Mouse (Mus musculus): ENCODE results near the gene Ube2j2. TPM values are rescaled to one million over a fixed set of nuclear protein-coding genes. Genes with fewer than 3 reads are reported as not detected.

Ube2j2 gene
- polyA plus RNA-seq, 1 experiment from 2014 or later, result 101 TPM

GRCm38 (mm10) chr4:155991908-155992230 is 48.2 kb downstream of the Ube2j2 start:
- TF ChIP-seq CTCF (IDR thresholded peaks at IDR 0.05; ENCODE audit: low read depth), result no peak
- H3K9me3 ChIP-seq (ENCODE audit: control insufficient read depth), result no peaks in the 10 kb centered on the region
- ATAC-seq, result peak; percentile 7; the same call in 1 of the 2 replicates
- H3K4me2 ChIP-seq (replicated peaks; ENCODE audit: low read depth), result peak overlapping the region; percentile 98
- H3K4me3 ChIP-seq (ENCODE audit: low read depth, low read length), result peak overlapping the region; percentile 90
- WGBS, result 23% methylated on average over 37 of the region's 37 CpGs
- H3K9ac ChIP-seq (ENCODE audit: low read depth, low read length), result peak overlapping the region; percentile 75
- H3K4me1 ChIP-seq (replicated peaks; ENCODE audit: control insufficient read depth, insufficient read depth, low read length), result no peaks in the 10 kb centered on the region
- peaks cover 10% of the 10 kb centered on the region; the same call in 1 of the 2 replicates for H3K36me3 ChIP-seq (ENCODE audit: control insufficient read depth, insufficient read depth)
- H3K27me3 ChIP-seq (replicated peaks; ENCODE audit: control insufficient read depth, insufficient read depth, low read length), result no peaks in the 10 kb centered on the region
- H3K27ac ChIP-seq (ENCODE audit: low read depth, low read length), result peak overlapping the region; percentile 96

DNA sequence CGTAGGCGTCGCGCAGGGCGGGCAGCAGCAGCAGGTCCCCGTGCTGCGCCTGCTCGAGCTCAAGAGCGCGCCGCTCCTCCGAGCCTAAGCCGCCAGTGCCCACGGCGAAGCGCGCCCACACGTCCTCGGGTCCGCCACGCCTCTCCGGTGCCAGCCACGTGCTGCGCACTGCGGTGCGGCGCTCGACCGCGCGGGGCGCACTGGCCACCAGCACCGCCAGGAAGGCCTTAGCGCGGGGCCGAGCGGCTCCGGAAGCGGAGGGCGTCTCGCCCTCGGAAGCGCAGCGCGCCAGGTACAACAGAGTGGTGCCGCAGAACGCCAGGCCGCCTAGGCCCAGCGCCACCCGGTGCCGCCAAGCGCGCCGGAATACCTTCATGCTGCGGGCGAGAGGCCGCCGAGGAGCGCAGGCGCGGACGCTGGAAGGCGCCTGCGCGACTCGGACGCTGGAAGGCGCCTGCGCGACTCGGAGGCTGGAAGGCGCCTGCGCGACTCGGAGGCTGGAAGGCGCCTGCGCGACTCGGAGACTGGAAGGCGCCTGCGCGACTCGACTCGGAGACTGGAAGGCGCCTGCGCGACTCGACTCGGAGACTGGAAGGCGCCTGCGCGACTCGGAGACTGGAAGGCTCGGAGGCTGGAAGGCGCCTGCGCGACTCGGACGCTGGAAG is 48.7 kb downstream of the Ube2j2 start, which contains the start of the genes B3galt6 and Sdf4:
B3galt6 (minus strand) TSS at position 409 of the 665 bp plus-strand sequence.
Sdf4 (plus strand) TSS at position 632 of the 665 bp plus-strand sequence.
- H3K27ac ChIP-seq (ENCODE audit: low read depth, low read length), result peak within 1 kb of the TSS; percentile 96
- peak within 1 kb of the TSS; percentile 90 for H3K4me3 ChIP-seq (ENCODE audit: low read depth, low read length)
- ATAC-seq, result peak; percentile 89
- H3K4me2 ChIP-seq (replicated peaks; ENCODE audit: low read depth), result peak within 1 kb of the TSS; percentile 98
- peaks cover 15% of the 10 kb centered on the region for H3K36me3 ChIP-seq (ENCODE audit: control insufficient read depth, insufficient read depth)
- H3K4me1 ChIP-seq (replicated peaks; ENCODE audit: control insufficient read depth, insufficient read depth, low read length), result no peaks in the 10 kb centered on the region
- under 1% methylated on average over 92 of the region's 99 CpGs for WGBS
- peak within 1 kb of the TSS; percentile 75 for H3K9ac ChIP-seq (ENCODE audit: low read depth, low read length)
- no peaks in the 10 kb centered on the region for H3K27me3 ChIP-seq (replicated peaks; ENCODE audit: control insufficient read depth, insufficient read depth, low read length)
- TF ChIP-seq CTCF (IDR thresholded peaks at IDR 0.05; ENCODE audit: low read depth), result peak; percentile 98
- H3K9me3 ChIP-seq (ENCODE audit: control insufficient read depth), result no peaks in the 10 kb centered on the region

DNA sequence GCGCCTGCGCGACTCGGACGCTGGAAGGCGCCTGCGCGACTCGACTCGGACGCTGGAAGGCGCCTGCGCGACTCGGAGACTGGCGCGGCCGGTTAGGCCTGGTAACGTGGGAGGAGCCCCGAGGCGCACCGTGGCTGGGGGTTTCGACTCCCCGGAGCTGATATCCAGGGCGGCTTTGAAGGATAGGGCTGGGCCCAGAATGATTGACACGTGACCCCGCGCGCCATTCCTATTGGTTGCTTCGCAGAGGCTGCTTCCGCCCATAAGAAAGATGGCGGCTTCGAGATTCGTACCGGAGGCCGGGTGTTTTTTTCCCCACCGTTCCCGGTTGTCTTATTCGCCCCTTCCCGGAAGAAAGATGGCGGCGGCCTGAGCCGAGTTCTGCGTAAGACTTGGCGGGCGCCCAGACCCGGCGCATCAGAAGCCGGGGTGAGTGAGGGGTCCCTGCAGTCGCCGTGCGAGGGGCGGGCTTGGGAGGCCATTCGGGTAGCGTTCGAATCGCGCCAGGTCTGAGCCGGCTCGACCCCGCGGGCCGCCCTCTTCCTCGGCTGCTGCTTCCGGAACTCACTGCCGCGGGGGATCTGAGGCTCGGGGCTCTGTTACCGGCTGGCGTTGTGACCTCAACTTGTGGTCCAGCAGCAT is 49.4 kb downstream of the Ube2j2 start:
- H3K36me3 ChIP-seq (ENCODE audit: control insufficient read depth, insufficient read depth), result peaks cover 21% of the 10 kb centered on the region
- peak; percentile 77 for ATAC-seq
- TF ChIP-seq CTCF (IDR thresholded peaks at IDR 0.05; ENCODE audit: low read depth), result no peak
- H3K4me1 ChIP-seq (replicated peaks; ENCODE audit: control insufficient read depth, insufficient read depth, low read length), result no peaks in the 10 kb centered on the region
- H3K27me3 ChIP-seq (replicated peaks; ENCODE audit: control insufficient read depth, insufficient read depth, low read length), result no peaks in the 10 kb centered on the region
- H3K4me2 ChIP-seq (replicated peaks; ENCODE audit: low read depth), result peak overlapping the region; percentile 98
- H3K9ac ChIP-seq (ENCODE audit: low read depth, low read length), result peak overlapping the region; percentile 69
- no peaks in the 10 kb centered on the region for H3K9me3 ChIP-seq (ENCODE audit: control insufficient read depth)
- peak overlapping the region; percentile 90 for H3K27ac ChIP-seq (ENCODE audit: low read depth, low read length)
- H3K4me3 ChIP-seq (ENCODE audit: low read depth, low read length), result peak overlapping the region; percentile 90
- WGBS, result under 1% methylated on average over 70 of the region's 70 CpGs

DNA sequence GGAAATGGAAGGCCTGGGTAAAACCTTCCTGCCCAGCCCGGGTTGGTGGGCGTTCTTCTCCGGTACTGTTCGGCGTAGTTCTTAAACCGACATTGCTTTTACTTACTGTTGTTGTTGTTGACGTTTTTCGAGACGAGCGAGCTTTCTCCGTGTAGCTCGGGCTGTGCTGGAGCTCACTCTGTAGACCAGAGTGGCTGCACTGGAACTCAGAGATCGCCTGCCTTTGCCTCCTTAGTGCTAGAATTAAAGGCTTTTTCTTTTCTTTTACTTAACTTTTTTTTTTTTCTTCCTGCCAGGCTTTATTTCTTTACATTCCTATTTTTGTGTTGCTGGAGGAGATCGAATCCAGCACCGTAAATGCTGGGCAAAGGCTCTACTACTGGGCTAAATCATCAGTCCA is 50.0 kb downstream of the Ube2j2 start:
- WGBS, result 5% methylated on average over 15 of the region's 15 CpGs
- peaks cover 27% of the 10 kb centered on the region for H3K36me3 ChIP-seq (ENCODE audit: control insufficient read depth, insufficient read depth)
- no peaks in the 10 kb centered on the region for H3K27me3 ChIP-seq (replicated peaks; ENCODE audit: control insufficient read depth, insufficient read depth, low read length)
- H3K9me3 ChIP-seq (ENCODE audit: control insufficient read depth), result no peaks in the 10 kb centered on the region
- H3K9ac ChIP-seq (ENCODE audit: low read depth, low read length), result peak overlapping the region; percentile 69
- H3K4me1 ChIP-seq (replicated peaks; ENCODE audit: control insufficient read depth, insufficient read depth, low read length), result no peaks in the 10 kb centered on the region
- ATAC-seq, result no peak
- no peak for TF ChIP-seq CTCF (IDR thresholded peaks at IDR 0.05; ENCODE audit: low read depth)
- H3K4me2 ChIP-seq (replicated peaks; ENCODE audit: low read depth), result peak overlapping the region; percentile 98
- H3K4me3 ChIP-seq (ENCODE audit: low read depth, low read length), result peak overlapping the region; percentile 90
- peak overlapping the region; percentile 90 for H3K27ac ChIP-seq (ENCODE audit: low read depth, low read length)

GRCm38 (mm10) chr4:156004109-156004508 is 60.5 kb downstream of the Ube2j2 start:
- H3K9ac ChIP-seq (ENCODE audit: low read depth, low read length), result no peak overlapping the region
- H3K4me2 ChIP-seq (replicated peaks; ENCODE audit: low read depth), result no peak overlapping the region
- no peak overlapping the region for H3K27ac ChIP-seq (ENCODE audit: low read depth, low read length)
- H3K36me3 ChIP-seq (ENCODE audit: control insufficient read depth, insufficient read depth), result peaks cover 83% of the 10 kb centered on the region
- H3K4me3 ChIP-seq (ENCODE audit: low read depth, low read length), result no peak overlapping the region
- H3K27me3 ChIP-seq (replicated peaks; ENCODE audit: control insufficient read depth, insufficient read depth, low read length), result no peaks in the 10 kb centered on the region
- H3K4me1 ChIP-seq (replicated peaks; ENCODE audit: control insufficient read depth, insufficient read depth, low read length), result no peaks in the 10 kb centered on the region
- TF ChIP-seq CTCF (IDR thresholded peaks at IDR 0.05; ENCODE audit: low read depth), result no peak
- no peaks in the 10 kb centered on the region for H3K9me3 ChIP-seq (ENCODE audit: control insufficient read depth)
- ATAC-seq, result no peak
- 94% methylated on average over 3 of the region's 3 CpGs for WGBS

DNA sequence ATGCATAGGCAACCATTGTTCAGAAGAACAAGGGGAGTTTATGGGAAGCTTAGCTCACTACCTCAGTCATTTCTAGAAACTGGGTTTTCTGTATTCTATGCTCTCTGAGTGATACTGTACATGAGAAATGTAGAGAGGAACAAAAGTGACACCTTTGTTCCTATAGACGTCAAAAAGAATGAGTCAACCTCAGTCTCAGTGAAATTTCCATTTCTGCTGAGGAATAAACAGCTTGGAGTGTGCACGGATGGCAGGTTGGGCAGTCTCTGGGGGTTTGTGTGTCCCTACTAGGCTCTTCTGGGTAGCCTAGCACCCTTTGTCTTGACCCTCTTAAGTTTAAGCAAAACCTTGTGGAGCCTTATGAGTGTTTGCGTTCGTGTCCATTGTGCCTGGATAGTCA is 64.7 kb downstream of the Ube2j2 start:
- H3K27ac ChIP-seq (ENCODE audit: low read depth, low read length), result no peak overlapping the region
- 94% methylated on average over 4 of the region's 4 CpGs for WGBS
- no peak overlapping the region for H3K4me3 ChIP-seq (ENCODE audit: low read depth, low read length)

More for the DNA sequence above, 64.7 kb downstream of the Ube2j2 start:
- no peak overlapping the region for H3K4me2 ChIP-seq (replicated peaks; ENCODE audit: low read depth)
- H3K9me3 ChIP-seq (ENCODE audit: control insufficient read depth), result no peaks in the 10 kb centered on the region
- no peak for ATAC-seq
- no peaks in the 10 kb centered on the region for H3K4me1 ChIP-seq (replicated peaks; ENCODE audit: control insufficient read depth, insufficient read depth, low read length)
- no peak overlapping the region for H3K9ac ChIP-seq (ENCODE audit: low read depth, low read length)
- H3K27me3 ChIP-seq (replicated peaks; ENCODE audit: control insufficient read depth, insufficient read depth, low read length), result no peaks in the 10 kb centered on the region
- TF ChIP-seq CTCF (IDR thresholded peaks at IDR 0.05; ENCODE audit: low read depth), result no peak
- peaks cover 75% of the 10 kb centered on the region for H3K36me3 ChIP-seq (ENCODE audit: control insufficient read depth, insufficient read depth)

Small RNA genes within 50 kb of the gene (microRNA-seq; reads per million reads assigned to microRNA genes)
- gene Gm22991, result not detected

Other genes with a start within 250 kb of the Ube2j2 start
- 5.5 and 6.2 TPM in 2 replicates for gene Fndc10, start 249.5 kb upstream of the Ube2j2 start, polyA plus RNA-seq (2015; fragmentation: Nextera tagmentation; extraction: Ambion mirVana)
- 167 and 171 TPM in 2 replicates for gene Ssu72, start 239.0 kb upstream of the Ube2j2 start, polyA plus RNA-seq (2015; fragmentation: Nextera tagmentation; extraction: Ambion mirVana)
- gene Tmem240, start 209.0 kb upstream of the Ube2j2 start, polyA plus RNA-seq (2015; fragmentation: Nextera tagmentation; extraction: Ambion mirVana), result 0.13 and 0.24 TPM in 2 replicates
- 39.6 and 40.4 TPM in 2 replicates for gene Atad3a, start 182.7 kb upstream of the Ube2j2 start, polyA plus RNA-seq (2015; fragmentation: Nextera tagmentation; extraction: Ambion mirVana)
- 17.4 and 17.8 TPM in 2 replicates for gene Vwa1, start 169.1 kb upstream of the Ube2j2 start, polyA plus RNA-seq (2015; fragmentation: Nextera tagmentation; extraction: Ambion mirVana)
- gene Tmem88b, start 158.0 kb upstream of the Ube2j2 start, polyA plus RNA-seq (2015; fragmentation: Nextera tagmentation; extraction: Ambion mirVana), result 0.64 and 0.68 TPM in 2 replicates
- not detected in 2 replicates for gene Ankrd65, start 153.4 kb upstream of the Ube2j2 start, polyA plus RNA-seq (2015; fragmentation: Nextera tagmentation; extraction: Ambion mirVana)
- 203 and 212 TPM in 2 replicates for gene Mrpl20, start 141.0 kb upstream of the Ube2j2 start, polyA plus RNA-seq (2015; fragmentation: Nextera tagmentation; extraction: Ambion mirVana)
- gene Ccnl2, start 131.3 kb upstream of the Ube2j2 start, polyA plus RNA-seq (2015; fragmentation: Nextera tagmentation; extraction: Ambion mirVana), result 54.7 and 65.1 TPM in 2 replicates
- gene Aurkaip1, start 112.6 kb upstream of the Ube2j2 start, polyA plus RNA-seq (2015; fragmentation: Nextera tagmentation; extraction: Ambion mirVana), result 152 and 153 TPM in 2 replicates
- gene Mxra8, start 104.2 kb upstream of the Ube2j2 start, polyA plus RNA-seq (2015; fragmentation: Nextera tagmentation; extraction: Ambion mirVana), result 38.5 and 39.9 TPM in 2 replicates
- 6.3 and 6.5 TPM in 2 replicates for gene Dvl1, start 96.4 kb upstream of the Ube2j2 start, polyA plus RNA-seq (2015; fragmentation: Nextera tagmentation; extraction: Ambion mirVana)
- gene Tas1r3, start 80.5 kb upstream of the Ube2j2 start, polyA plus RNA-seq (2015; fragmentation: Nextera tagmentation; extraction: Ambion mirVana), result 0.16 and 0.22 TPM in 2 replicates
- gene Cptp, start 74.4 kb upstream of the Ube2j2 start, polyA plus RNA-seq (2015; fragmentation: Nextera tagmentation; extraction: Ambion mirVana), result 17.4 and 19.2 TPM in 2 replicates
- gene Ints11, start 74.3 kb upstream of the Ube2j2 start, polyA plus RNA-seq (2015; fragmentation: Nextera tagmentation; extraction: Ambion mirVana), result 19.9 and 20.9 TPM in 2 replicates
- 23.6 and 23.8 TPM in 2 replicates for gene Pusl1, start 52.0 kb upstream of the Ube2j2 start, polyA plus RNA-seq (2015; fragmentation: Nextera tagmentation; extraction: Ambion mirVana)
- 4.4 TPM in 2 replicates for gene Acap3, start 52.0 kb upstream of the Ube2j2 start, polyA plus RNA-seq (2015; fragmentation: Nextera tagmentation; extraction: Ambion mirVana)
- 129 and 138 TPM in 2 replicates for gene C1qtnf12, start 18.5 kb downstream of the Ube2j2 start, polyA plus RNA-seq (2015; fragmentation: Nextera tagmentation; extraction: Ambion mirVana)
- 5.8 and 6.0 TPM in 2 replicates for gene B3galt6, start 48.8 kb downstream of the Ube2j2 start, polyA plus RNA-seq (2015; fragmentation: Nextera tagmentation; extraction: Ambion mirVana)
- 219 and 222 TPM in 2 replicates for gene Sdf4, start 49.0 kb downstream of the Ube2j2 start, polyA plus RNA-seq (2015; fragmentation: Nextera tagmentation; extraction: Ambion mirVana)
- 0.14 and 0.35 TPM in 2 replicates for gene Tnfrsf4, start 70.0 kb downstream of the Ube2j2 start, polyA plus RNA-seq (2015; fragmentation: Nextera tagmentation; extraction: Ambion mirVana)
- gene Tnfrsf18, start 82.3 kb downstream of the Ube2j2 start, polyA plus RNA-seq (2015; fragmentation: Nextera tagmentation; extraction: Ambion mirVana), result 0.55 and 0.56 TPM in 2 replicates
- gene Ttll10, start 115.6 kb downstream of the Ube2j2 start, polyA plus RNA-seq (2015; fragmentation: Nextera tagmentation; extraction: Ambion mirVana), result 2.1 and 2.6 TPM in 2 replicates
- gene 9430015G10Rik, start 166.2 kb downstream of the Ube2j2 start, polyA plus RNA-seq (2015; fragmentation: Nextera tagmentation; extraction: Ambion mirVana), result 3.4 and 3.5 TPM in 2 replicates
- not detected in 2 replicates for gene Rnf223, start 186.7 kb downstream of the Ube2j2 start, polyA plus RNA-seq (2015; fragmentation: Nextera tagmentation; extraction: Ambion mirVana)

All from intestine, postnatal 0 days (tissue).